Comparison of ENCODE assay signal across 8 mouse cellular contexts in genomic region chr13:112001155-112002025, GRCm38 (mm10).
DNase-seq lines count a peak whose midpoint lies in the region; ATAC-seq lines count a peak whose summit lies in the region.

No protein-coding gene starts in this region.

- WGBS in heart, embryonic 12.5 days, result 60% methylated on average over 20 of the region's 20 CpGs
- WGBS in embryonic facial prominence, embryonic 15.5 days, result 51% methylated on average over 20 of the region's 20 CpGs
- 60% methylated on average over 20 of the region's 20 CpGs for WGBS in limb, embryonic 12.5 days

- intact Hi-C loops in heart, postnatal 25 days (cut with DNase I), result loop anchor here (2.0 to 5.0 kb wide), 2 partner anchors 45 to 46 kb away; no protein-coding TSS in a partner anchor

- no peaks in the 10 kb centered on the region for H3K27me3 ChIP-seq in heart, embryonic 12.5 days (replicated peaks)
- H3K27me3 ChIP-seq in embryonic facial prominence, embryonic 15.5 days, result no peaks in the 10 kb centered on the region
- H3K27me3 ChIP-seq in limb, embryonic 12.5 days, result peaks cover 3% of the 10 kb centered on the region; the same call in 1 of the 2 replicates

- H3K9me3 ChIP-seq in heart, embryonic 12.5 days (replicated peaks), result no peaks in the 10 kb centered on the region
- H3K9me3 ChIP-seq in embryonic facial prominence, embryonic 15.5 days (replicated peaks), result no peaks in the 10 kb centered on the region
- no peaks in the 10 kb centered on the region for H3K9me3 ChIP-seq in limb, embryonic 12.5 days

- no peak overlapping the region for H3K27ac ChIP-seq in heart, embryonic 12.5 days (ENCODE audit: poor library complexity, severe bottlenecking)
- H3K27ac ChIP-seq in embryonic facial prominence, embryonic 15.5 days (replicated peaks), result no peak overlapping the region
- H3K27ac ChIP-seq in limb, embryonic 12.5 days, result no peak overlapping the region

- no peaks in the 10 kb centered on the region for H3K36me3 ChIP-seq in heart, embryonic 12.5 days
- no peaks in the 10 kb centered on the region for H3K36me3 ChIP-seq in embryonic facial prominence, embryonic 15.5 days
- H3K36me3 ChIP-seq in limb, embryonic 12.5 days, result no peaks in the 10 kb centered on the region

- no peak overlapping the region for H3K4me2 ChIP-seq in heart, embryonic 12.5 days
- no peak overlapping the region for H3K4me2 ChIP-seq in embryonic facial prominence, embryonic 15.5 days (replicated peaks)
- no peak overlapping the region for H3K4me2 ChIP-seq in limb, embryonic 12.5 days

- peak; percentile 53 to 80 for DNase-seq in heart, adult 18-20 months
- DNase-seq in heart, postnatal 25 days (ENCODE audit: low spot score), result peak; percentile 48
- peak; percentile 43 for DNase-seq in neural tube, embryonic 10.5 days (ENCODE audit: extremely low spot score, low spot score)
- peak; percentile 85 for DNase-seq in thymus, postnatal 25 days
- no peak for DNase-seq in cerebellum, adult 9-11 months

- H3K4me1 ChIP-seq in heart, embryonic 12.5 days (replicated peaks), result peaks cover 26% of the 10 kb centered on the region
- peaks cover 9% of the 10 kb centered on the region for H3K4me1 ChIP-seq in embryonic facial prominence, embryonic 15.5 days
- H3K4me1 ChIP-seq in limb, embryonic 12.5 days (replicated peaks), result peaks cover 14% of the 10 kb centered on the region

- ATAC-seq in heart, embryonic 12.5 days (ENCODE audit: insufficient number of reproducible peaks, low FRiP score), result no peak
- ATAC-seq in embryonic facial prominence, embryonic 15.5 days (ENCODE audit: insufficient number of reproducible peaks, low FRiP score, low TSS enrichment, low read depth), result 0 out of 2 replicates have a peak, but pooled peaks have one; percentile 37
- peak; percentile 61; the same call in 1 of the 2 replicates for ATAC-seq in limb, embryonic 12.5 days (ENCODE audit: insufficient number of reproducible peaks, insufficient read depth, low FRiP score, low TSS enrichment, low read depth)

- H3K9ac ChIP-seq in heart, embryonic 12.5 days, result no peak overlapping the region
- H3K9ac ChIP-seq in embryonic facial prominence, embryonic 15.5 days, result no peak overlapping the region
- H3K9ac ChIP-seq in limb, embryonic 12.5 days (replicated peaks), result no peak overlapping the region

- H3K4me3 ChIP-seq in heart, embryonic 12.5 days, result no peak overlapping the region
- no peak overlapping the region for H3K4me3 ChIP-seq in embryonic facial prominence, embryonic 15.5 days (replicated peaks)
- no peak overlapping the region for H3K4me3 ChIP-seq in limb, embryonic 12.5 days (replicated peaks)
